Mouse (Mus musculus) right cerebral cortex, postnatal 14 days (tissue): Measurements from ENCODE around the gene Mxi1.

Source experiments
- DNase-seq: peaks from one replicate; pipeline ENCODE4 v3.0.0; 2022

Gene Mxi1

DNA sequence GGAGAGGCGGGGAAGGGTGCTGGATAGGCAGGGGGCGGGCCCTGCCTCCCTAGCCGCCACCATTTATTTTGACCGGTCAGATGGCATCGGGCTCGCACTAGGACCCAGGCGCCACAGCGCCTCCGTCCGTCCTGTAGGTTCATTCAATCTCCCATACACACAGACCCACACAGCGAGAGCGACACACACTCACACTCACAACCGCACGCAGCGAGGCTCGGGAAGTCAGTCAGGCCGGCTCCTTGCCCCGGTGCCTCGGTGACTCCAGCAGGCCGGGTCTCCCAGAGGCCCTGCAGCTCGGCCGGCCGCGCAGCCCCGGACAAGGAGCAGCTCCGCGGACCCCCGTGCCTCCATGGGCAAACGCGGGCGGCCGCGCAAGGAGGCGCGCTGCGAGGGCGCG lies at the start of gene Mxi1:
Gene Mxi1, plus strand, starts transcription at position 171 of the 400 bp plus-strand sequence.
- peak; percentile 70 for DNase-seq

DNA sequence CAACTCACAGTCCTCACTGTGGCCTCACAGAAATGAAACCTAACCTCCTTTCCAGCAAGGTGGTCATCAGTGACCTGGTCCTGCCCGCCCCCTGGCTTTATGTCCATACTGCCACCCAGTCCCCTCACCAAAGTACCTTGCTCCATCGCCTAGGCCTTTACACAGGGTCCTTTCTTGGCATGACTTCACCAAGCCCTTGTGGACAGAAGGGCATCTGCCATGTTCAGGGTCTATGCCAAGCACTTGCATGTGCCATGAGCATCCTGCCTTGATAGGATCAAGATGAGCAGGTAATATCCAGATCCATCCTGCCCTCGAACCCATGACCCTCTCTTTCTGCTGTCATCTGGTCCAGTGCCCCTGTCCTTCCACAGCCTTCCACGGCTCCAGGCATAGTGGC lies 49.5 kb upstream of the Mxi1 start:
- no peak for DNase-seq

DNA sequence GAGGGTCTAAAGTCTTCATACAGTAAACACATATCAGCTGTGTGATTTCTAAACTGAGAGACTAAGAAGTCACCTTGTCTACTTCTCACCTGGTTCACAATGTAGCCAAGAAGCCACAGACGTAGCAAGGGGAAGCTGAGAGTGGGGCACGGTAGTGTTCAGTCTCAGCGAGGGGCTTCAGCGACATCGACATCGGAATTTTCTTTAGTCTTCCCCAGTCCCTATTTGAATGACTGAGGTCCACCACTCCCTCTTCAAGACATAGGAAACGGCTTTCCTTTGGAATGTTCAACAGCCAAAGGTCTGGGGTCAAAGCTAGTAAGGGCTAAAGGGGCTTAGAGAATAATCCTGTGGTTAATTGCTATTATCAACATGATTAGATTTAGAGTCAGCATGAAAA lies 48.3 kb upstream of the Mxi1 start:
- no peak for DNase-seq

DNA sequence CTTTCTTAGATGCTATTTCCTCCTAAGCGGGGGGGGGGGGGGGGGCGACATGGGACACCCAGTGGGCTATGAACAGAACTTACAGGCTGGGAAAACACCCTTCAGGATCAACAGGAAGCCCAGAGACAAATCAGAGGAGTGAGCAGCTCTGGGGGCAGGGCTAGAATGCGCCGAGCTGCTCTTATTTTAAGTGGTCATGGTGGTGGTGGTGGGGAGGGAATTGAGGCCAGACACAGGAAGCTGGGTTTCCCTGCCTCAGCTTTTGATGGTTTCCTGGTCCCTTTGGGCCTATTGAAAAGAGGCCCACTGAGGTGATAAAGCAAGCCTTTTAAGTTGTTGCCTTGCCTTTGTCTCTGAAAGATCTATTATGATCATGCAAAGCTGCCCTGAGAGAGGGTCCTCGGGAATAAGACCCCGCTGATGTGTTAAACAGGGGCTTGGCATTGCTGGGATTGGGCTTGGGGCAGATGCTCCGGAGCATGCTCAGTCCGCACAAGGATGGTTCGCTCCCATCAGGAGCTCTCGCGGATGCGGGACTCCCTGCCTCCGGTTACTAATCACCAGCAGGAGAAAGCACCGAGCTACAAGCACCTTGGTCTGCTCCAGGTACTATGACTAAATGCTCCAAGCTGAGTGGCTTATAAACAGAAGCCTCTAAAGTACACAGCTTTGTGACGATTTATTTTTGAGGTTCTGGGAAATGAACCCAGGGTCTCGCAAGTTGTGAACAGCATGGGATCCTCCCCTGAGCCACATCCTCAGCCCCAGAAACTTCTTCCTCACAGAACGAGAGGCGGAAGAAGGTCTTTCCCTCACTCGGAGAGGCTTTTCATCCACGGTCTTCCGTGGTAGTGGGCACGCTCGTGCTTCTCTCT lies 46.2 kb upstream of the Mxi1 start:
- no peak for DNase-seq

DNA sequence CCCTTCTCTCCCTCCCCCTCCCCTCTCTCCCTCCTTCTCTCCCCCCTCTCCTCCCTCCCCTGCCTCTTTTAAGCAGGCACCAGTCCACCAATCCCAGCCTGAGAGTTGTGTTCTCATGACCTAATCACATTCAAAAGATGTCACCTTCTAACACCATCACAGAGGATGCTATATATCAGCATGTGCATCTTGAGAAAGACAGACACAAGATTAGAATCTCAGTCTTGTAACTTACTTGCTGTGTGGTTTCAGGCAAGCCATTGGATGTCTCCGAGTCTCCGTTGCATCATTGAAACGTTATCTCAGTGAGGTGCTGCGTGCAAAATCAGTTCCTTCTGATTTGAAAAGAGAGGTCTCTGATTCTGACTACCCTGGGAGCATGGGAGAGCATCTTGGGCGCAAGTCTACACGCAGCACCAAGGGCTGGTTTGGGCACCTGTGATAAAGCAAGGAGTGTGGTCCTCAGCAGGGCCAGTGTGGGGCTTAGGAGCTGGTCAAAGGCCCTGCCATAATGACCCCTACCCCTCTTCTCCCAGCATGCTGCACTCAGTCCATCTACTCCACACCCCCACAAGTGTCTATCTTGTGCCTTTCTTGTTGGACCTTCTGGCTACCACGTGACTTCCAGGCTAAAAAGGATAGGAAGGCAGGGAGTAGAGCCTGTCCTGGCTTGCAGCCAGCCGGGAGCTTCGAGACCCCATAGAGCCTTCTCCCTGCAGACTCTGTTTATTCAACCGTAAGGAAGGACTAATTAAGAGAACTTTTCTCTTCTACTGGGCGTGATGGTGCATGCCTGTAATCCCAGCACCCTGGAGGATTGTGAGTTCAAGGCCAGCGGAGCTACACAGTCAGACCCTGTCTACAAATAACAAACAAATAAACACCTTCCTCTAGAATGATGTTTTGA lies 45.2 kb upstream of the Mxi1 start:
- no peak for DNase-seq

DNA sequence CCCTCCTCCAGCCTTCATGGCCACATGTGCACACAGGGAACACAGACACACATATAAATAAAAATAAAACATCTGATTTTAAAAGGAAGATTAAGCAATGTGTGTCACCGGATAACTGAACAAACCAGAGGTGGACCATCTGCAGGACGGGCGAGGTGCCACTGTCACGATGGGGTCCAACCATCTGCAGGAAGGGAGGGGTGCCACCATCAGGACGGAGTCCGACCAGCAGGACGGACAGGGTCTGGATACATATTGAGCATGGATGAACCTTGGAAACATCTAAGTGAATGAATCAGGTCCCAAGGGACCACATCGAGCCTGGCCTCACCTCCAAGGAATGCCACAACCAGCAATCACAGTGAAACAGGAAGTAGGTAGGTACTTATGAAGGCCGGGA lies 43.0 kb upstream of the Mxi1 start:
- DNase-seq, result no peak

DNA sequence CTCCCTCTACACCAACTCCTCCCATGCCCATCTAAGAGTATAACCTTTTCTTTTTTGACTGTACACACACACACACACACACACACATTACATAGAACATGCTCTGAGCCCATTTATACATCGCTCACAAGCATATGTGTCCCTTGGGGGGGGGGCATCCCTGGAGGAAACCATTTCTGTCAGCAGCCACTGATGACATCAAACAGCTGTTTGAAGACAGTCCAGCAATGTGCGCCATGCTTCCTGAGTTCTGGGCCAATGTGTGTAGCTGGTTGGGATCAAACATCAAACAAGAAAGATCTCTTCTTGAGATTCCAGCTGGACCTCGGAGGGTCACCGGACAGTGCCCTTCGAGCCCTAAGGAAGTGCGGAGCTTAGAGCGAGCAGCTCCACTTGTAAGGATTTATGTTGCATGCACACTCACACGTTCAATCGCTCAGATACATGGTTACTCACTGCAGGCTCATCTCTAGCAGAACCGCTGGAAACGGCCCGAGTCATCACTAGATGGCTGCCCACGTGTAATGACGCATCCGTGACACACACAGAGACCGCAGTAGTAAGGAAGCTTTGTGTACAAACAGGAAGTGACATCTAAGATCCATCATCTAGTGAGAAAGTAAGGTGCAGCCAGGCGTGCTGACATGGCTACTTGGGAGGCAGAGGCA lies 37.1 kb upstream of the Mxi1 start:
- DNase-seq, result no peak

DNA sequence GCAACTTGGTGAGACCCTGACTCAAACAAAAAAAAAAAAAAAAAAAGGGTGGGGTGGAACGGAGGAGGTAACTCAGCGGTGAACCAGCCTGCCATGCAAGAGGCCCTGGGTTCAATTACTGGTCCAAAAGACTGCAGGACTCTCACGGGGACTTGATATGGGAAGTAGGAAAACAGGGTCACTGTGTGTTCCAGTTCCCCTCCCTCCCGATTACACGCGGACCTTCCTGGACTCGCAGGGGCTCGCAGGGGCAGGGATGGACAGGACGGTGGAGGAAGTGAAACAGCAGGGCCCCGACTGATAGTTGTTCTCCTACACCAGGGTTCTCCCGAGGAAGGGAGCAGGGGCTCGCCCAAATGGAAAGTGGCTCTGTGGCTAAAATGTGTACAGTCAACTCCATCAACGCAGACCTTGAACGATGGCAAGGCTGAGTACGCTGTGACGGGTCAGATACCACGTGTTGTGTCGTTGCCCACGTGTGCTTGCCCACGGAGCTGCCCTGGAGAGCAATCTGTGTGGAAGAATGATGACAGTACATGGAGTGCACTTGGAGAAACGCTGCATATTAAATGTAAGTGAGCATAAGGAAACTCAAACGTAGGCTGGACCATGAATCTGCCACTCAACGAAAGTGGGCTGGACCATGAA lies 36.4 kb upstream of the Mxi1 start:
- DNase-seq, result no peak

DNA sequence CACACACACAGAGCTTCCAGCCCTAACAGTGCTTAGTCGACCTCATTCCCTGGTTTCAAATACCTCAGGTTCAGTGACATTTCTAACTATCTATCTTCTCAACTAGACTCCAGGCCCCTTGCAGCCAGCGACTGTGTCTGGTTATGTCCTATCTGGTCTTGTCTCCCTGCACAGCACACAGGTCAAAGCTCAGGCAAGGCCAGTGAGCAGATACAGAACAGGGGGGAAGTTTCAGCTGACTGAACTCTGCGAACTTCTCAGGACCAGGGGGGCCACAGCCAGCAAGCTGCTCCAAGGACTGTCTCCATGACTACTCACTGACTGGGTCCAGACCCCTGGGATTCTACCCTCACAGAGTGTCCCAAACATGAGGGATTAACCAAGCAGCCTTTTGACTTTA lies 35.1 kb upstream of the Mxi1 start:
- DNase-seq, result no peak

DNA sequence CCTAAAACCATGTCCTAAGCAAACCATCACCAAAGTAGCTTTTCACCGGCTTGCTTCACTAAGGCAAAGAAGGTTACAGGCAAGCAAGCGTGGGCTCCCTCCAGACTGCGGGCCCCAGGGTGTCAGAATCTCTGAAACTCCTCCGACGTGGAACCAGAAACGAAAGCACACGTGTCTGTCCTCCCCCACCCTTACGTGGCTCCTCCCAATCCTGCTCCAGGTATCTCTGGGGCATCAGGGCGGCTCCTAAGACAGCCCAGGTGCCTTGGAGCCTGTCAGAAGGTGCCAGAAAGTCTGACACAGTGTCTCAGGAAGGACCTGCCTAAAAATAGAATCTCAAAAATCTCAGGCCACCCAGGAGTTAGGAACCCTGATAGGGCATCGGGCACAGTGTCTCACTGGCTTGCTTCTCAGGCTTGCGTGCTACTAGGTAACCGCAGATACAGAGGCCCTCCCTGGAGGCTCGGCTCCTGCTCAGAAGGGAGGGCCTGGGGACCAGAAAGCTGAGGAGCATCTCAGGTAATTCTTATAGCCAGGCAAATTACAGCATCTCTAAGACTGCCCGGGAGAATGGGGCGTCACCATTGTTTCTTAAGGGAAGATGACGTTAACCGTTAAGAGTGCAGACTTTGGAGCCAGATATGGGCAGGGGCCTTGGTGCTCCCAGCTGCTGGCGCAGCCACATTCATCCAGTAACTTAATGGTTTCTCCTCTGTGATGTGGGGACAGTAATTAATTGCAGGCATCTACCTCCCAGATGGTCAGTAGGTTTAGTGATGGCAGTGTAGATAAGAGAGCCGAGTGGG lies 33.2 kb upstream of the Mxi1 start:
- no peak for DNase-seq

DNA sequence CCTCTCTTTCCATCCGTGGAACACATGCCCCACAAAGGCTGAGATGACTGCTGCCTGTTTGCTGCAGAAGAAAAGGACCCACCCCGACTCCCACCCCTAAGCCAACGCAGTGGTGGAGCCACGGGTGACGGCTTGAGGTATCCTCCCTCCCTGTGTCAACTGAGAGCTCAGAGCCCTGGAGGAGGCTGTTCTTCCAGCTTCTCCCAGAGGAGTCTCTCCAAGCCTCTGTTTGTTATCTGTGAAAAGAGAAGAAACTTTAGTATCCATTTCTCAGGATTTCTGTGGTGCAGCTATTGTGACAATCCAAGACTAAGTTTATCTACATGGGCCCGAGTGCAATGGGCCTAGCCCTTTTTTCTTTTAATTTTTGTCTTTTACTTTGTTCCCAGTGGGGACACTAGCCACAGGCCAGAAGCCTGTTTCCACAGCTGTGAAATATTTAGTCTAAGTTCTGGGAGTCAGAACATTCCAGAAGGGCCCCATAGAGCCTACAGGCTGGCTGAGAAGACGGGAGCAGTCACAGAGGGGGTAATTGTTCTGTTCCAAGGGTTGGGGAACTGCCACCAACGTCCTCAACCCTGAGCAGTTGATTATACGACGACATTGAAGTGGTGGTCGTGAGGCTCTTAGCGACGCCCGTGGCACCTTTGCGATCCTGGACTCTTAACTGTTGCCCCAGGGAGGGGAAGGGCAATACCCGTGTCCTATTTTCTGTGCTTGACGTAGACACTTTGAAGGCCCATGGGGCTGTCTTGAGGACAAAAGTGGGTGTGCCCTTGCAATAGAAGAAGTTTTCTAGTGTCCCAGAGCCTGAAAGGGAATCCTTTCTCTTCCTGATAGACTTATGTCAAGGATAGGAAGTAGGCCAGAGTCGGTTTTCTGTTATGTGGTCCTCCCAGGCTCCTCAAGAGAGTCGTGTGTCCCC lies 31.6 kb upstream of the Mxi1 start:
- DNase-seq, result no peak

DNA sequence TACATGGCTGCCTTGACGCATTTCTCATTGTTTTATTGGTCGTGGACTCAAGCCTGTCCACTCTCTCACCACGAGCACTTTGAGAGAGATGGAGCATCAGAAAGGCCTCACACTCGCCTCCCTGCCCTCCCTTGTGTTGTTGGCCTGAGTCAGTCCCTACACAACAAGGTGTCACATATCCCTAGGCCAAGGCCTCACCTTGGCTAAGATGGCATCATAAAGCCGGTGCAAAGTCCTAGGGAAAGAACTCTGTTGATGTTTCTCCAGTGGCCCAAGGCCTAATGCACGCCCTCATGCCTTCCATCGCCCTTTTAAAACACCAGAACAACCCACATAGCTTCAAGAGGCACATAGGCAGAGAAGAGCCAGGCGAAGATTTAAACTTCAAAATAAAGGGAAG lies 30.1 kb upstream of the Mxi1 start:
- DNase-seq, result no peak

DNA sequence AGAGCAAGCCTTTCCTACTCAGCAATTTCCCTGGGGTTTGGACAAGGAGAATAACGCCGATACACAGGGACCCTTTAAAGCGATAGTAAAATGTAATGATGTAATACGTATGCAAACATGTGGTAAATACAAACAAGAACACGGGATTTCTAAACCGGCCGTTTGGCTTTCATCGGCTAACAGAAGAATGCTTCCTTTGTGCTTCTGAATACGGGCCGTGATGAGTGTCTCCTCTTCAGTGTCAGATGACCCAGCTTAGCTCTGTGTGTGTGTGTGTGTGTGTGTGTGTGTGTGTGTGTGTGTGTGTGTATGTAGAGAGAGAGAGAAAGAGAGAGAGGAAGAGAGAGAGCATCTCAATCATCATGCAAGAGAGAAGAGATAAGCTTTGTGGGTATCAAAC lies 27.7 kb upstream of the Mxi1 start:
- no peak for DNase-seq

DNA sequence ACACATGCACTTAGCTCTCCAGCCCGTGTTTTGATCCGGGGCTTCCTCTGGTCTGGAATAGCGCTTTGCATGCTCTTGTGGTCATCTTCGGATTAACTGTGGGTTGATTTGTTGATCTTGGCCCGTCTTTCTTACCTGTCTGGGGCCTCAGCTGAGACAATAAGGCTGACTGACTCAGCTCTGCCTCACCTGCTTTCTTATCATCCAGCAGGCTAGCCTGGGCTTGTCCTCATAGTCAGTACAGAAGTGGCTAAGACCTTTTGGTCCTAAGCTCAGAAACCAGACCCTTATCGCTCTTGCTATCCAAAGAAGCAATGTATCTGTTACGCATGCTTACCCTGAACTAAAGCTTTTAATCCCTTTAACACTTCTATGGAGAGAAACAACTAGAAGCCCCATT lies 26.6 kb upstream of the Mxi1 start:
- no peak for DNase-seq

DNA sequence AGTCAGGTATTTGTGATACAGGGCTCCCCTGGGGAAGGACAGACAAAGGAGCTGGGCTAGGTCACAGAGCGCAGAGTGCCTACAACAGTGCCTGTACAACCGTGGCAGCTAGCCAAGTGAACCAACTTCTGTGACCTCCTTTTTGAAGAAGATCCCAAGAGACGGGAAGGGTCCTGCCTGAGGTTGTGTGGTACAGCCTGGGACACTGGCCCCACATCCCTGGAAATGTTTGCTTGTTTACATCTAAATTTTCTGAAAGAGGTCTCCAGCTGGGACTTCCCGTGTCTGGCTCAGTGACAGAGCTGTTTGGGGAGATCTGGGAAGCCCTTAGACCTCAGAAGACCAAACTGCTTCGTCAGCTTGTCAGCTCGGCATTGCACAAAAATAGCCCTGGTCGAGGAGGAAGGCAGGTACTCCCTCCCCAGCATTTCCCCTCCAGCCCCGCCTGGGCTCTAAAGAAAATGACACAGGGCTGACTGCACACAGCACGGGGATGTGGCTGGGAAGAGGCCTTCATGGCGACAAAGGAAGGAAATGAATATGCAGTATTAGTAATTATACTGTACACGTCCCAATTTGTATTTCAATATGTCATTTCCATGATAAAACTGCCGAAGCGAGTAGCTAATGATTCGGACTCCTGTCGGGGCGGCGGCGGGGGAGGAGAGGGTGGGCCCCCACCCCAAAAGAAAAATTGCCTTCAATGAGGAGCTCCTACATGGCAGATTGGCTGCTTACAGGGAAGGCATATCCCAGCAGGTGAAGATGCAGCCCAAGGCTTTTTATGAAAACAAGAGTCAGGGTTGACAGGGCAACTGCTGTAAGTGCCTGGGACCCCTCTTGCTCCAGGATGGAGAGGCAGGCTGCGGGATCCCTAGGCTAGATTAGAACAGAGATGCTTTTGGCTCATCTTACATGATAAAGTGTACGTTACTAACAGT lies 25.8 kb upstream of the Mxi1 start:
- peak; percentile 25 for DNase-seq

DNA sequence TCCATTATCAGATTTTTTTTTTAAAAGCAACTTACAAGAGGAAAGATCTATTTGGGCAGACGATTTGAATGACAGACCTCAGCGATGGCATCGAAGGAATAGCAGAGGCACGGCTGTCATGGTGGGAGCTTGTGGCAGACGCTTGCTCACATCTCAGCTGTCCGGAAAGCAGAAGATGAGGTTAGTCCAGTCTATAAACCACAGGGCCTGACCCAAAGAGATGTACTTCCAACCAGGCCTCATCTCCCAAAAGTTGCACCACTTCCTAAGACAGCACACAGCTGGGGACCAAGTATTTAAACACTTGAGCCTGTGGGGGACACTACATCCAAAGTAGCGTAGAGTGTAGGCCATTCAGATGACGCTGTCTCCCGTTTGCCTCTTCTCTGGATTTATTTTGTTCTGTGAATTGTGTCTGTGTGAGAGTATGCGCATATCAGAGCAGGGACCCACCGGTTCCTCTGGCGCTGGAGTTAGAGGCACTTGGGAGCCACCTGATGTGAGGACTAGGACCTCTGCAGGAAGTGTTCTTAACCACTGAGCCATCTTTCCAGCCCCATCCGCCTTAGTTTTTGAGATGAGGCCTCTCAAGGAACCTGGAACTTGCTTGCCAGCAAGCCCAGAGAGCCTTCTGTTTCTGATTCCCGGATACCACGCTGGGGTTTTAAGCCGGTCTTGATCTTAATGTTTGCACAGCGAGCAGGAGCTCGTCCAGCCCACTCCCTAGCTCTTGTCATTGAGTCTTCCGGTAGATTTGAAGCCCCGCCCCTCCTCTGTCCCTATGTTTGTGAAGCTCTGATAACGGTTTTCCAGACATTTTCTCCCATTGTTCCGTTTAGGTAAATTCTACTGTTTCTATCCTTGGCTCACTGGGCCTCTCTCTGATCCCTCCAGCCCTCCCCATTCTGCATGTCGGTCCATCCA lies 13.7 kb upstream of the Mxi1 start:
- no peak for DNase-seq

DNA sequence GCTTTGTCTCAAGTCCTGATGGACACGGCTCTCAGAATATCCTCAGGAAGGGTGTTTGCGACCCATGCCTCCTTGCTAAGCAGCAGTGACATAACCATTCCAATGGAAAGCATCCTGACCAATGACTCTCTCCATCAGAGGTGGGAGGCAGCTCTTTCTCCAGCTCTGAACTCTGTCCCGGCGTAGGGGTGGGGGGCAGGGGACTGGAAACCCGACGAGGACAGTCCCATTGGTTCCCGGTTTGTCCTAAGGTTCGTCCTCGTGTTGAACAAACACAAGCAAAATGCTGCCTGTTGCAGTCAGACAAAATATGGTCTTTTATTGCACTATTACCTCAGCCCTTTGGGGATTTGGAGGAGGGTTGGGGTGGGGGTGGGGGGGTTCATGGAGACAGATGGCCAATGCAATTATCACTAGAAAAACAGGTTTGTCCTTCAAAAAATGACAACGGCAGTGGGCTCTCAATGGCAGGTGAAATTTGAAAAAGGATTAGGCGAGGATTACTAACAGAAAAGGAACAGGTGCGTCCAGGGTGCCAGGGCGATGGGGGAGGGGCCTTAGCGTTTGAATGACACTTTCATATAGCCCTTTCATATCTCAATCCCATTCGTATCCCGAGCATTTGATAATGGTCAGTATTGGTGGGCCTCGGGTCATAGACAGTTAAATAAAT lies 11.0 kb upstream of the Mxi1 start:
- DNase-seq, result no peak

DNA sequence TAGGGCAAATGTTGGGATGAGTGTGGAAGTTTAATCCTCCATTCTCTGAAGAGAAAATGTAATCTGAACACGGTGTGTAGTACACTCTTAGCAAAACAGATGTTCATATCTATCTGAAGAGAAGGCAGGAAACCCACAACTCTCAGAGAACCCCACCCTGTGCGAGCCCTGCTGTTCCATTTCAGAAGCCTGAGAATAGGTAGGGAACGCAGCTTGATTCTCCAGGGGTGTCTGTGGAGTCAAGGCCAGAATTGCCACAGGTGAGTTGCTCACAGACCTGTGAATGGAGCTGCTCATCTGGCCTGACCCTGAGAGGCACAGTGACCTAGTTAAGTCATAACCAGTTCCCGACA lies 10.5 kb upstream of the Mxi1 start:
- DNase-seq, result no peak
